Mouse (Mus musculus) liver, embryonic 14.5 days (tissue): ENCODE measurements around the gene Gtf2i. TPM values are rescaled to one million over a fixed set of nuclear protein-coding genes. Genes with fewer than 3 reads are reported as not detected.

Experiments used
- ATAC-seq: fragments of 200-750 bp; cut with Nextera tagmentation; 2 replicates; pipeline ENCODE4 v1.8.0; 2017; ENCODE audit warnings: moderate number of reproducible peaks, mild to moderate bottlenecking, moderate library complexity; ENCODE audit not compliant: insufficient read depth
- DNase-seq, 3 experiments: peaks; one replicate each; pipeline ENCODE4 v3.0.0-alpha.2; 2012 to 2013; ENCODE audit warnings: low read depth in 3 of 3, low spot score in 3 of 3
- H3K27ac ChIP-seq: fragments of 300-500 bp; sonication (generic); 2 replicates; pipeline ENCODE4 v1.5.1; 2014; ENCODE audit warnings: moderate library complexity, mild to moderate bottlenecking, control low read depth, inconsistent platforms
- H3K27me3 ChIP-seq: fragments of 300-500 bp; sonication (generic); 2 replicates; pipeline ENCODE4 v1.6.1; 2014; ENCODE audit warnings: mild to moderate bottlenecking, low read length, moderate library complexity; ENCODE audit not compliant: control insufficient read depth, insufficient read depth
- H3K36me3 ChIP-seq: fragments of 300-500 bp; sonication (generic); replicated peaks from 2 replicates; pipeline ENCODE4 v1.6.1; 2014; ENCODE audit warnings: low read depth; ENCODE audit not compliant: control insufficient read depth, insufficient read depth
- H3K4me1 ChIP-seq, 2 experiments: fragments of 200-500 bp in 1 of 2; fragments of 300-500 bp in 1 of 2; sonication (generic) in 1 of 2; replicated peaks; 2 replicates each; pipeline ENCODE4 v1.6.1; 2012 to 2014; ENCODE audit warnings: antibody characterized with exemption in 1 of 2, inconsistent platforms in 1 of 2, low read length in 1 of 2; ENCODE audit not compliant: control insufficient read depth in 2 of 2, insufficient read depth in 2 of 2
- H3K4me2 ChIP-seq: fragments of 300-500 bp; sonication (generic); 2 replicates; pipeline ENCODE4 v1.6.1; 2014; ENCODE audit warnings: low read depth, mild to moderate bottlenecking, control low read depth, moderate library complexity
- H3K4me3 ChIP-seq, 2 experiments: fragments of 200-500 bp in 1 of 2; fragments of 300-500 bp in 1 of 2; sonication (generic) in 1 of 2; 2 replicates each; pipeline ENCODE4 v1.5.1; 2012 to 2014; ENCODE audit warnings: low read depth in 2 of 2, low read length in 2 of 2, mild to moderate bottlenecking in 2 of 2, control low read depth in 1 of 2, inconsistent platforms in 1 of 2, moderate library complexity in 1 of 2; ENCODE audit not compliant: insufficient read depth in 1 of 2
- H3K9ac ChIP-seq: fragments of 300-500 bp; sonication (generic); replicated peaks from 2 replicates; pipeline ENCODE4 v1.6.1; 2014; ENCODE audit warnings: mild to moderate bottlenecking, control low read depth, moderate library complexity
- H3K9me3 ChIP-seq: fragments of 300-500 bp; sonication (generic); 2 replicates; pipeline ENCODE4 v1.6.1; 2016; ENCODE audit warnings: low read length, mixed read lengths; ENCODE audit not compliant: control insufficient read depth
- CTCF ChIP-seq: IDR thresholded peaks from 2 replicates; pipeline ENCODE4 v1.5.1; 2016; ENCODE audit warnings: antibody characterized with exemption, low read depth, control low read depth
- EP300 ChIP-seq: IDR thresholded peaks from 2 replicates; pipeline ENCODE4 v1.6.1; 2016; ENCODE audit warnings: antibody characterized with exemption, low read depth
- WGBS: fragments of 180-500 bp; shearing (Covaris S2); extraction: QIAGEN DNeasy Blood & Tissue Kit; methylation state at CpG from one replicate; pipeline ENCODE4 v1.1.7; 2014; ENCODE audit not compliant: insufficient replicate concordance; 5-methylcytosine and 5-hydroxymethylcytosine counted together
- polyA plus RNA-seq, 2 experiments: library from polyadenylated mRNA; depleted of rRNA in 1 of 2; stranded (reverse) in 1 of 2; unstranded in 1 of 2; fragments of >200 nt; fragmentation: Nextera tagmentation in 1 of 2; extraction: Ambion mirVana in 1 of 2; gene quantifications; 2 replicates each; pipeline versions ENCODE4 v1.2.1 to v1.2.3; 2012 to 2014

Gene Gtf2i
- polyA plus RNA-seq, 2 experiments, result 26.1 to 26.5 TPM

DNA sequence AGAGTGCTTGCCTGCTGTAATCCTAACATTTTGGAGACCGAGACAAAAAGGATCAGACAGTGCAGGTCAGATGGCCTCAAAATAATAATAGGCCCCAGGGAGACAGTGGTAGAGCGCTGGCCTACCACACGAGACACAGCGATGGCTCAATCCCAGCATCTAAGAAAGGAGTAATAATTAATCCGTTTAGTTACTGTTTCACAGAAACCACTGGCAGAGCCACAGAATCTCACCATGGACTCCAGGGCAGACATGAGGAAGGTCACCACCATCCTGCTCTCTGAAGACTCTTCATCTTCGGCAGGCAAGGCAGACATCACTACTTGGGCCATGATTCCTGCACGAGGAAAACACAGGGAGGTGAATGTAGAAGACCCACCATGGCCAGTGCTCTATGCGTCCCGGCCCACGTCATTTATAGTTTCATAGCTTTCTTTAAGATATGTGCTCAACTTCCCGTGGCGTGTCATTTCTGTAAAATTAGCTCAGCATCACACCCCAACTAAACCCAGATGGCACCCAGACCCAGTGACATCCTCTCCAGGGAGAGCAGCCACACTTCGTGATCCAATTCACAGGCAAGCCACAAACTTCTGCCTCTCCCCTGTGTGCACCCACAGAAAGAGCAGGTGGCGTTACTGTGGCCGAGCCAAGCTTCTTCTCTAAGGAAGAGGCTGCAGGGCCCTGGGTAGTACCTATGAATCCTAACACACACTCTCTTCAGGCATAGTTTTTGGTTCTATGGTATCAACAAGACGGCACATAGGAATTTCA is 19.1 kb downstream of the Gtf2i start:
- ATAC-seq, result no peak
- Histone ChIP-seq H3K4me3 (no peak overlapping the region), H3K27me3 (no peaks in the 10 kb centered on the region), H3K4me2 (no peak overlapping the region), H3K9ac (no peak overlapping the region), H3K4me1 (0 out of 4 replicates have a peak, but pooled peaks cover 0 to 2% of the 10 kb centered on the region in 2 experiments), H3K36me3 (peaks cover 29% of the 10 kb centered on the region), H3K9me3 (no peaks in the 10 kb centered on the region), H3K27ac (no peak overlapping the region)
- TF ChIP-seq EP300, result no peak
- no peak for TF ChIP-seq CTCF
- no peak for DNase-seq
- WGBS, result 81% methylated on average over 16 of the region's 16 CpGs

DNA sequence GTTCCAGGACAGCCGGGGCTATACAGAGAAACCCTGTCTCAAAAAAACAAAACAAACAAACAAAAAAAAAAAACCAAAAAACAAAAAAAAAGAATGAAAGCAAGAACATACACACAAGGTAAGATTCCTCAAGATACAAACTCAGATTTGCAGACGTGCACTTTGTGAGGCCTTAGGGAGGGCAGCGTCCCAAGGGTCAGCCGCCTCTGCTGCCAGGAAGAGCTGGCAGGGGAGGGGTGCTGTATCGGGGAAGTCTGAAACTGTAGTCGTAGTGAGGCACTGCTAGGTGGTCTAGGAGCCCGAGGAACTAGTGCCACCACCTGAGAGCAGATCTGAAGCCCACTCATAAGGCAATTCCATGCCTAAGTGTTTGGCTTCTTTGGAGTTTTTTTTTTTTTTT is 20.0 kb downstream of the Gtf2i start:
- ATAC-seq (no peak), DNase-seq (no peak)
- Histone ChIP-seq H3K4me3 (no peak overlapping the region), H3K36me3 (peaks cover 29% of the 10 kb centered on the region), H3K9ac (no peak overlapping the region), H3K27me3 (no peaks in the 10 kb centered on the region), H3K9me3 (no peaks in the 10 kb centered on the region), H3K27ac (no peak overlapping the region), H3K4me2 (no peak overlapping the region), H3K4me1 (0 out of 4 replicates have a peak, but pooled peaks cover 0 to 2% of the 10 kb centered on the region in 2 experiments)
- 82% methylated on average over 7 of the region's 7 CpGs for WGBS
- TF ChIP-seq EP300 (no peak), CTCF (no peak)

DNA sequence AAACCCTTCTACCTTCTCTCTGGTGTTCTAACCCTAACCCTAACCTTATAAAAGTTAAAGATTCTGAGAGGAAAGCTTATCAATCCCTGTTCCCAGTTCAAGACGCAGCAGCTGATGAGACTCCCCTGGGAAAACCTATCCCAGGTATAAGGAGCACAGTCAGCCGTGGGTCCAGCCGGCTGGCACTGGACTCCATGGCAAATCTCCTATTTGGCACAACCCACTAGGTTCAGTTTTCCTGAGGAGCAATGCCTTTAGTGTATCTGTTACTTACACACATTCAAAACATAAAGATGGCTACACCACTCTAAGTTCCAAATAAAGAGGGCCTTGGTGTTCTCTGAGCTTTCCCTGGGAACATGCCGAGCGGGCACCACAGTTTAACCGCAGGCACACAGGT is 23.5 kb downstream of the Gtf2i start:
- Histone ChIP-seq H3K9ac (no peak overlapping the region), H3K36me3 (peaks cover 49% of the 10 kb centered on the region), H3K4me2 (no peak overlapping the region), H3K4me1 (0 out of 4 replicates have a peak, but pooled peaks cover 0 to 2% of the 10 kb centered on the region in 2 experiments), H3K4me3 (no peak overlapping the region), H3K27me3 (no peaks in the 10 kb centered on the region), H3K9me3 (no peaks in the 10 kb centered on the region), H3K27ac (no peak overlapping the region)
- 83% methylated on average over 6 of the region's 6 CpGs for WGBS
- no peak for DNase-seq
- ATAC-seq, result no peak
- no peak for TF ChIP-seq CTCF
- TF ChIP-seq EP300, result no peak

DNA sequence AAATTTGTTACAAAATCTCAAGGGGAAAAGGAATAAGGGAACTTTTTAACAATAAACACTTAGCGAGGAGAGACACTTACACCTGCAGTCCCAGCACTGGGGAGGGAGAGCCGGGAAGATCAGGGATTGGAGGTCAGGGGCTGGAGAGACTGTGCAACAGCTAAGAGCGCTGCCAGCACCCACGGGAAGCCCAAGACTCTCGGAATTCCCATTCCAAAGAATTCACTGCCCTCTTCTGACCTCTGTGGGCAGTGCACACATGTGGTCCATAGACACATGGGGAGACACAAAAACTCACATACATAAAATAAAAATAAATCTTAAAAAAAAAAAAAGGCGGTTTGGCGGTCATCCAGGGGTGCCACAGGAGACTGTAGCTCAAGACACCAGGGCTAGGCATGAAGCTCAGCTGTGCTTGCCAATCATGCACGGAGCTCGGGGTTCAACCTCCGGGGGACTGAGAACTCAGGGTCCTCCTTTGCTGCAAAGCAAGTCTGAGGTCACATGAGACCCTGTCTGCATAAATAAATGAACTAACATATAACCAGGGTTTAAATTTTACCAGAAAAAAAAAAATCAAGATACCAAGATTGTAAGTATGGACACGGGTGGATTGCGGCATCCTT is 24.5 kb downstream of the Gtf2i start:
- no peak for TF ChIP-seq CTCF
- no peak for TF ChIP-seq EP300
- 84% methylated on average over 12 of the region's 12 CpGs for WGBS
- no peak for ATAC-seq
- no peak for DNase-seq
- Histone ChIP-seq H3K27me3 (no peaks in the 10 kb centered on the region), H3K27ac (no peak overlapping the region), H3K36me3 (peaks cover 49% of the 10 kb centered on the region), H3K4me3 (no peak overlapping the region), H3K9ac (no peak overlapping the region), H3K9me3 (no peaks in the 10 kb centered on the region), H3K4me2 (no peak overlapping the region), H3K4me1 (no peaks in the 10 kb centered on the region)

- Histone ChIP-seq H3K9ac (no peak overlapping the region), H3K36me3 (peaks cover 45% of the 10 kb centered on the region), H3K4me3 (no peak overlapping the region), H3K27me3 (no peaks in the 10 kb centered on the region), H3K4me1 (no peaks in the 10 kb centered on the region), H3K27ac (no peak overlapping the region), H3K4me2 (no peak overlapping the region), H3K9me3 (no peaks in the 10 kb centered on the region)
- 88% methylated on average over 3 of the region's 3 CpGs for WGBS
- no peak for ATAC-seq
- no peak for DNase-seq
- TF ChIP-seq EP300 (no peak), CTCF (no peak)
These were observed 26.5 kb downstream of the Gtf2i start for GRCm38 (mm10) chr5:134288071-134288470.
